Mouse (Mus musculus): Measurements from ENCODE around the gene Ckm.

Ckm gene

DNA sequence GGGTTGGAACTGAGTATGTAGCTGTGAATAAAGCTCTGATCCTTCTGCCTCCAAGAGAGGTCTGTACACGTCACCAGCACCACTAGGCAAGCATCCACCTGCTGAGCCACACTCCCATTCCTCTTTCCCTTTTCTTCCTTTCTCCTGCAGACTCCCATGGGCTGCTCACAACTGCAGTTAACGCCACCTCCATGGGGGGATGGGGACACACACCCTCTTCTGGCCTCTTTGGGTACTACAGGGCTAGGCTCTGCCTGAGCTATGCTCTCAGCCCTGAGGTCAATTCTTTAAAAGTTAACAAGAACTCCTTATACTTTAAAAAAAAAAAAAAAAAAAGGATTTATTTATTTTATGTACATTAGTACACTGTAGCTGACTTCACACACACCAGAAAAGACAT lies 27.9 kb downstream of the Ckm start:
- DNase-seq (ENCODE audit: low spot score) = no peak

DNA sequence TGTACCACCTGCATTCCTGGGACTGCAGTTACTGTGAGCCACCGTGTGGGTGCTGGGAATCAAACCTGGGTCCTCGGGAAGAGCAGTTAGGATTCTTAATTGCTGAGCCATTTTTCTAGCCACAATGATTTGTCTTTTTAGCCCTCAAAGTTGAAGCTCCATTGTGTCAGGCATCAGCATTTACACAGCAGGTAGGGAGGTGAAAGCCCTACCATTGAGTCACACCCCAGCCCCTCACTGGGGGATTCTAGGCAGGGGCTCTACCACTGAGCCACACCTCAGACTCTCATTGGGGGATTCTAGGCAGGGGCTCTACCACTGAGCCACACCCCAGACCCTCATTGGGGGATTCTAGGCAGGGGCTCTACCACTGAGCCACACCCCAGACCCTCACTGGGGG lies 31.7 kb downstream of the Ckm start:
- DNase-seq (ENCODE audit: low spot score) = no peak

DNA sequence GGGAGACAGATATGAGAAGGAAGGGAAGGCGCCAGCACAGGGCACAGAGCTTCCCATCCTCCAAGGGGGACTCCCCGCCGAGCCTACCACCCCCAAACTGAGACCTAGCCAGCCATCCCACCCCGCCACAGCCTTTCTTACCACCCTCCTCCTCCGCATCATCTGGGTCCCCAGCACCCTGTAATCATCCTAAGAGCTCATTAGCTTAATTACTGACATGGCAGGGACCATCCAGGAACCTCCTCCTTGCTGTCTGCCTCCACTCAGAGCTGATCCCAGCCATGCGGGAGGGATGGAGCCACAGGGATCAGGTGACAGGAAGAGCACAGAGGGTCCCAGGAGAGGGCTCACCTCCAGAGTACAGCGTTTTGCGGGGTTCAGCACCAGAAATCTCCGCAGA lies 32.5 kb downstream of the Ckm start:
- DNase-seq (ENCODE audit: low spot score) = no peak

DNA sequence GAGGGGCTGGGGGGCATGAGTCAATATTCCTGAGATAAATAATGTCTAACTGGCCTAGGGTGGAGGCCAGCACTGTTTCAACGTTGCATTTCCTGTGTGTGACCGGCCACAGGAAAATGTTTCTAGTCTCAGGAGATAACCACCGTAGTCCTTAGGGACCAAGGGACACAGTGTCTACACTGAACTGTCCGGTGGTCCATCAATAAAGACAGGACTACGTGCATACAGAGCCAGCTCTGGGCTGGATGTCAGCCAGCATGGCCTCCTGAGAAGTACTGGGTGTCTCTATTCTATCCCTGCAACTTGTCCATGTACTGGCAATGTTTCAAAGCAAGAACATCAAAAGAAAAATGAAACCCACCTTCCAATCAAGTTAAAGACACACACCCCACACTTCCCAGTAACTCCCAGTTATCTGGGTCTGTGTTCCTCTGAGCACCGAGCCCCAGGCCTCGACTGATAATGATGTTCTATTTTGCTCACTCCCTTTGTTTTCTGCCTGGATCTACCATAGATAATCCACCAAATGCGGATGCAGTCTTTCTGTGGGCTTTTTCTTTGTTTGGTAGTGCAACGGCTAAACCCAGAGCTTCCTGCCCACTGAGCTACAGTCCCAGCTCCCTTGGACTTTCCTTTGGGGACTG lies 37.0 kb downstream of the Ckm start:
- DNase-seq (ENCODE audit: low spot score) = peak; percentile 73

DNA sequence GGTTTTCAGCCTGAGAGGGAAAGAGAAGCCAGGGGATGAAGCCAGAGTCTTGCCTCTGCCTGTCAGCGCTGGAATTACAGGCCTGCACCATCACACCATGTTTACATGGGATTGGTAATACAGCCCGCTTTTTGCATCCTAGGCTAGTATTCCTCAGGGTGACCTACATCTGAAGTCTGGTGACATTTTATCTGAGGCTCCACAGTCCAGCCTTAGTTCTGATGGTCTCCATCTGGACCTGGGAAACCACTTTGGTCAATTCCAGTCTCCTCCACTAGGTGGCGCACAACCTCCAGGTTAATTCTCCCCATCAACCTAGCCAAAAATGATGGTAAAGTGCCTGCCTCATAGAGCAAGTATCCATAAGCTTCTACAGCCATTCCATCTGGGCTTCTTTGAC lies 38.8 kb downstream of the Ckm start:
- peak; percentile 84 for DNase-seq (ENCODE audit: low spot score)

DNA sequence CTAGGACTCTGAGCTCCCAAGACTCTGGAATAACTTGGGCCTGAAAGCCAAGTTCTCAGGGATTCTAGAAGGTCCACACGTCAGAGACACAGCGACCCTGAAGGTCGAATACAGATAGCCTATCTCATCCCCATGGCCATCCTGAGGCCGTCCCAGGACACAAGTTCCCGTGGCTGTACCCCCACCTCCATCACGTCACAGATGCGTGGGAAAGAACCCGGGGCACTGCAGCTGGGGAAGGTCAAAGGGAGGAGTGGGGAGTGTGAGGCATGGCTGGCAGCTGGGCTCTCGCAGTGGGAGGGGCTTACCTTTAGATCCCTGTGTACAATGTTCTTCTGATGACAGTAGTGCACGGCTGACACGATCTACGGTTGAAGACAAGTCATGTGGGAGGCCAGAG lies 40.2 kb downstream of the Ckm start:
- no peak for DNase-seq (ENCODE audit: low spot score)

DNA sequence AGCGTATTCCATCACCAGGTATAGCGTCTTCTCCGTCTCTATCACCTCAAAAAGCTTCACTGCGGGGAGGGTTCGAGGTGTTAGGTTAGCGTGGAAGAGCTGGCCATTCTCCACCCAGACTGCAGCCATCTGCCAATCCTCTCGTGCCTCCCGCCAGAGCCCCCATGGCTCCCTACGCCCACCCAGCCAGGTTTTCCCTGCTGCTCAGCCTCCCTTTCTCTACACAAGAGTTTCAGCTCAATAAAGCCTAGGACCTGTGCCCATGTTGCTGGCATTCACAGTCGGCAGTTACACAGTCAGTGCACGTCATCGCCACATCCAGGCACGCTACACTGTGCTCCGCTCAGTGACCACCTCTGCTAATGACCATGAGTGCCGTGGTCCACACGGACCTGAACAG lies 43.1 kb downstream of the Ckm start:
- DNase-seq (ENCODE audit: low spot score) = no peak

DNA sequence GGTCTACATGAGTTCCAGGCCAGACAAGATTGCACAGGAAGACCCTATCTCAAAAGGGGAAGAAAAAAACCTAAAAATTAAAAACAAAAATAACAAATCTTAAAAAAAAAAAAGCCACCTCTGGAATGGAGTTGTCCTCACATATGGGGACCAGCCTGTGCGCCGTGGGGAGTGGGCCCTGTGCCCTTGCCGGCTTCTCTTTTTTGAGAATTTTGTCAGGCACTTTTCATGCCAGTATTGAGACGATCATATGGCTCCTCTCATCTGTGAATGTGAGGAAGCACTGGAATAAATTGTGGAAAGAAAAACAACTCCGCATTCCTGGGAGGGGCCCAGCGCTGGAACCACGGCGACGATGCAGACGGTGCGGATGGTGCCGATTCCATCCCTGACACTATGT lies 44.6 kb downstream of the Ckm start:
- no peak for DNase-seq (ENCODE audit: low spot score)

DNA sequence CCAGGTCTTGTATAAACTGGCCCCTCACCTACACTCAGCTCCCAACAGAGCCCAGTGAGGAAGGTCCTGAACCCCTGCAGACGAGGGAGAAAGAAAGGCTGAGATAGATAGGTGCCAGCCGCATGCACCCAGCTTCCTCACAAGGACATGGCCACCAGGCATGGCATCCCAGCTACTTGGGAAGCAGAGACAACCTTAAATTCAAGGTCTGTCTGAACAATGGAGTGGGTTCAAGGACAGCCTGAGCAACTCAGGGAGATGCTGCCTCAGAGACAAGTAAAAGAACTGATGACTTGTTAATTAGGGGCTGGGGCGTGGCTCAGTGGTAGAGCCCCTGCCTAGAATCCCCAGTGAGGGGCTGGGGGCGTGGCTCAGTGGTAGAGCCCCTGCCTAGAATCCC lies 50.6 kb downstream of the Ckm start:
- DNase-seq (ENCODE audit: low spot score) = no peak

DNA sequence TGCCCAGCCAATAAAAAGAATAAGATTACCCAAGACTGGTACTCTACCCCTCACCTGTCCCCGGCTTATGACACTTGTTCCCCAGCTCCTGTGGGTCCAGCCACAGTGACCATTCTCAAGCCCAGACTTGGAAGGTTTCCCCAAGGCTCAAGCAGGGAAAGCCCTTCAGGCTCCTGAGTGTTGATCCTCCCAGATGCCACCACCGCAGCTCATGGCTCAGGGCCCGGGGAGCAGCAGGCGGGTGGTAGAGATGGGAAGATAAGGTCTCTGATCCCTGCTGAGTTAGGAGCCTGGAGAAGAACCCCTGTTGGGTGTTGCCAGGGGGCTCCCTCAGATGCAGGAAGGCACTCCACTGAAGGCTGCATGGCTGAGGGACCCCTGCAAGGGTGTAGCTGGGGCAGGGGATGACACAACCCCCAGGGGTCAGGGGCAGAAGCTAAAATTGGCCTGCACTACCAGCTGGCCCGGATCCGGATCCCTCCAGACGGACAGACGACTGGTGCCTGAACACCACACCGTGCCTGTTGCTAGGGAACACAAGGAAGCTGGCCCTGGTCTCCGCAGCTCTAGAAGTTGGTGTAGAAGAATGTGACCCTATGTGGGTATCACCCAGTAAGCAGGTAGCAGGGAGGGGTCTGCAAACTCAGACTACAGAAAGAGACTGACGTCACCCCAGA lies 51.4 kb downstream of the Ckm start:
- DNase-seq (ENCODE audit: low spot score) = no peak

DNA sequence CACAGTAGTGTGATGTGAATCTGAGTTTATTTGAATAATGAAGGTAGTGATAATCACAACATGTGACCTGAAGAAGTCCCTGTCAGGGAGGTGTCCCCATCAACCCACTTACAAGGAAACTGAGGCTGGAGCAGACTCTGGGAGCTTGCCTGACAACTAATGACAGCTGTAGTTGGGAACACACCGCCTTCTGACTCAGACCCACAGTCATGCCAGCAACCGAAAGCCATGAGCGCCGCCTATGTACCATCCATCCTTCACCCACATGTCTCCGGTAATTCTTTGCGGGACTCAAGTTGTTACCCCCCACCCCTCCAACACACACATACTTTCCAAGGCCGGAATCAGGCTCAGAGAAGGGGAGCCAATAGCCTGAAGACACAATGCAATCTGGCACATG lies 52.1 kb downstream of the Ckm start:
- no peak for DNase-seq (ENCODE audit: low spot score)

DNA sequence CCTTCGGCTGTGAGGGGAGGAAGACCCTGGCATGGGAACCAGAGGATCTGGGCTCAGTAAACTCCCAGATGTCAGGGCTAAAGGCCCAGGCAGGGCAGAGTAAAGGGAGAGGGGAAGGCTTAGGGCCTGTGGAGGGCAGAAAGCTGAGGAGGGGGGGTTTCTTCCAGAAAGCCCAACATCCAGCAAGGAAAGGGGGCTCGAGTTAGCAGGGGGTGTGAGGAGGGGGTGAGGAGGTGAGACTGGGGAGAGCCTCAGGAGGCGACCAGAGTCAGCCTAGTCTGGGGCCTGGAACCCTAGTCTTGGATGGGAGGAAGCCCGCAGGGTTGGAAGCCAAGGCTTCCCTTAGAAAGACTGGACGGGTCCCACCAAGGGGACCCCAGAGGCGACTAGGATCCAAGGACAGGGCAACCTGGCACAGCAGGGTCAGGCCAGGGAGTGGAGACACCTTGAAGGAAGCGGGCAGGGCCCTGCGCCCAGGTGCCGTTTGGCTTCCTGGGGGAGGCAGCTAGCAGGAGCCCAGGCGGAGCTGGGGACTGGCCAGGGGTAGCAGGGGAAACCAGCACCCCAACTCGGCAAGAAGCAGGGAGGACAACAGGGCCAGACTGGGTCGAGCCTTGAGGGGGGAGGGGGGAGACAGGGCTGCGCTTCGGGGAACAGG lies 53.0 kb downstream of the Ckm start:
- DNase-seq (ENCODE audit: low spot score) = no peak

DNA sequence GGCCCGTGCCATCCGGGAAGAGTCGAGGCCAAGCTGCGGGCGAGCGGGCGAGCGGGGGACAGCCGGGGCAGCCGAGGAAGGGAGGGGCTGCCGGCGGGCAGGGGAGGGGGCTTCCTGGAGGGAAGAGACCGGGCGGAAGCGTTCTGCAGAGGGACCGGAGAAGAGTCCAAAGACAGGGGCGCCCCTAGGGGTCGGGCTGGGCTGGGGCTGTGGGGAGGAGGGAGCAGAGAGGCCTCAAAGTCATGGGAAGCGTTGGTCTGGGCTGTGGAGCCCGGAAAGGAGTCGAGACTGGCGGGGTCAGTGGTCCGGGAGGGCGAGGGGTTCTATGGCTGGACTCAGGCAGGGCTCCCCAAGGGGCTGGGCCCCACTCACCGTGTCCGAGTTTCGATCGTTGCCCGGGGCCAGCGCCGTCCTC lies 53.5 kb downstream of the Ckm start:
- DNase-seq (ENCODE audit: low spot score) = peak; percentile 53

DNA sequence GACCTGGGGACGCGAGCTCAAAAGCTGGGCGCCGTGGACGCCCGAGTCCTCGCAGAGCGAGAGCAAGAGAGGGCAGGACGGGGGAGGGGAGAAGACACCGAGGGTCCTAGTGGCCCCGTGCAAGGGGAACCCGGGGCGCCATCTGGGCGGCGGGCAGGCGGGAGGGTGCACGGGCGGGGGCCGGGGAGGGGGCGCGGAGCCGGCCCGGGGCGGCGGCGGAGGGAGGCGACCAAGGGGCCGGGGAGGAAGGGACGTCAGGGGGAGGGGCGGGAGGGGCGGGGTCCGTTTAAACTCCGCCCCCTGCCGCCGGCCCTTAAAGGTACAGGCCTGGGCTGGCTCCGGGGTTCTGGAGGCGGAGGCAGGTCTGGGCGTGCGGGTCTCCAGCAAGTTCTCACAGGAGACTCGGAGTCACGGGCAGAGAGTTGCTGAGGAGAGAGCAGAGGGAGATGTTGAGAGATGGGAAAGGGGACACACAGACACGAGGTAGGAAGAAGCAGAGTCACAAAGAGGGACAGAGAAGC lies 54.1 kb downstream of the Ckm start, which contains the start of gene Mark4:
Gene Mark4 (minus strand): TSS at position 231 of the 521 bp plus-strand sequence.
- DNase-seq (ENCODE audit: low spot score) = peak; percentile 74

DNA sequence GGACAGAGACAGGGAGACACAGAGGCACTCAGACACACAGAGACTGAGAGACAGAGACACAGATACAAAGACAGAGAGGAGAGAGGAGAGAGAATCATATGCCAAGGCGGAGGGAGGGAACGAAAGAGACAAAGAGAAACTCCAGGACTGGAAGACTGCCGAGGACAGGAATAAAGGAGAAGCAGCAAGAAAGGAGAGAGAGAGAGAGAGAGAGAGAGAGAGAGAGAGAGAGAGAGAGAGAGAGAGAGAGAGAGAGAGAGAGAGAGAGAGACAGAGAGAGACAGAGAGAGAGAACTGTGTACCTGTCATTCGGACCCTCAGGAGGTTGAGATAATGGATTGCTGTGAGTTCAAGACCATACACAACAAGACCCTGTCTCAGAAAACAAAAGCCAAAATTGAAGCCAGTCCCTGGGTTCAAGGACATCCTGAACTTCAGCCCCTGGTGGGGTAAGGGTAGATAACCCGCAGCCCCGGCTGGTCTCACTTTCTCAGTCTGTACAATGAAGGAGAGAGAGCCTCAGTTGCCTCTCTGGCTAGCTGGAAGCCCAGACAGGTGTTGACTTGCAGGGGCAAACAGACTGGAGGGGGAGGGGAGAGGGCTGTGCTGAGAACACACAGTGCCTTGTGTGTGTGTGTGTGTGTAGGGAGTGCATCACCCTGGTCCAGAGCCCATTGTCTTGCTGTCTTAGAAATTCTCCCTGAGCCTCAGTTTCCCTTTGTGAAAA lies 54.7 kb downstream of the Ckm start:
- no peak for DNase-seq (ENCODE audit: low spot score)

DNA sequence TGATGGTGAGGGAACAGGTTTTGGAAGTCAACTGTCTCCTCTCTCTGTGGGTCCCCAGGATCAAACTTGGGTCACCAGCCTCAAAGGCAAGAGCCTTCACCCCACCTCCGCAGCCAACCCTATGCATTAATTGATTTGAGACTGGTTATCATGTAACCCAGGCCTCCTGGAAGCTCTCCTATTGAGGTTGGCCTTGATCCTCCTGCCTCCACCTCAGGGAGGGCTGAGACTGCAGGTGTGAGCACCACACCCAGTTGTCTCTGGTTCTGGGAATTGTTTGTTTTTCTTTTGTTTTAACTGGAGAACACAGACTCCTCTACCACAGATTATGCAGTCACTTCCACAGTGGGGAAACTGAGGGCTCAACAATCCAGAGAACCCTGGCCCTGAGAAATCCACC lies 55.9 kb downstream of the Ckm start:
- no peak for DNase-seq (ENCODE audit: low spot score)

DNA sequence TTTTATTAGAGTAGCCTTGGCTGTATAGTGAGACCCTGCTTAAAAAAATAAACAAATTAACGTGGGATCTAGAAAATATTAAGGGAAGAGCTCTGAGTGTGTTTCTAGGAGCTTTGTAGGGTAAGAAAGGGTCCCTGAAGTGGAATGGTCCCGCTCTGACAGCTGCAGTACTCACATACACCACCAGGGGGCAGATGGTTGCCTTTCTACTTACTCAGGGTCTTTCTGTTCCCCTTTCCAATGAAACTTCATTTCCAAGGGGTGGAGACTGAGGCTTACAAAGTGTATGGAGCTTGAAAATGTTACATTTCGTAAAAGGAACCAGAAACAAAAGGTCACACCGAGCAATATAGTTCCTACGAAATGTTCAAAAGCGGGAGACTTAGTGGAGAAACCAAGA lies 56.9 kb downstream of the Ckm start:
- peak; percentile 78 for DNase-seq (ENCODE audit: low spot score)

DNA sequence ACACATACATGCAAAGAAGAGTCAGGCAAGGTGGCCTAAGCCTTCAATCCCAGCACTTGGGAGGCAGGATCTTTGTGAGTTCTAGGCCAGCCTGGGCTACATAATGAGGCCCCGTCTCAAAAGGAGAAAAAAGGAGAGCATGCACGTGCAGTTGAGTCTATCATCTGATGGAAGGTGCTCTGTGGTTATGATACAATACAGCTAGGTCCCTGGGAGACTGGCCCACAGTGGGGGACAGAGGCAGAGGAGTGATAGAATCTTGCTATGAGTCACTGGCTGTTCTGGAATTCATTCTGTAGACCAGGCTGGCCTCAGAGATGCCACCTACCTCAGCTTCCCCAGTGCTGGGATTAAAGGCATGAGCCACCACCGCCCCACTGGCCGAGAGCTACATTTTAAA lies 57.9 kb downstream of the Ckm start:
- no peak for DNase-seq (ENCODE audit: low spot score)

DNA sequence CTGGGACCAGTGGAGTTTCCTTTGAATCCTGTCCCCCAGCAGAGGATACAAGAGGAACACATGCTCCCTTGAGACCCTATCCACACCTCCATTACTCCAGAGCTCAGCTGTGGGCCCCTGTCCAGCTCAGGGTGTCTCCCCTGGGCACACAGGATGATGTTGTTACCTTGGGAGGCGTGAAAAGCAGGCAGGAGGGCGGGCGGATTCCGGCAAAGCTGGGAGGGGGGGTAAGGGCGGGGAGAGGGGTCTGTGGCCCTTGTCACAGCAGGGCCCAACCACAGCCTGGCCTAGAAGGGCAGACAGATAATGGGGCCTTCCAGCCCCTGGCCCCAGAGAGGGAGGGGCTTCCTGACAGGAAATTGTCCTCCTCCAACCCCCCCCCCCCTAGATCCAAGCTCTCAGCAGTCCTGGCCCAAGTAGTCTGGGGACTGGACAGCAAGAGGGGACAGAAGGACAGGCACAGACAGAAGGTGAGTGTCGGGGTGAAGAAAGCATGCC lies 58.4 kb downstream of the Ckm start, which contains the start of gene Exoc3l2:
Gene Exoc3l2 (plus strand): TSS at position 448 of the 498 bp plus-strand sequence.
- DNase-seq (ENCODE audit: low spot score) = no peak

DNA sequence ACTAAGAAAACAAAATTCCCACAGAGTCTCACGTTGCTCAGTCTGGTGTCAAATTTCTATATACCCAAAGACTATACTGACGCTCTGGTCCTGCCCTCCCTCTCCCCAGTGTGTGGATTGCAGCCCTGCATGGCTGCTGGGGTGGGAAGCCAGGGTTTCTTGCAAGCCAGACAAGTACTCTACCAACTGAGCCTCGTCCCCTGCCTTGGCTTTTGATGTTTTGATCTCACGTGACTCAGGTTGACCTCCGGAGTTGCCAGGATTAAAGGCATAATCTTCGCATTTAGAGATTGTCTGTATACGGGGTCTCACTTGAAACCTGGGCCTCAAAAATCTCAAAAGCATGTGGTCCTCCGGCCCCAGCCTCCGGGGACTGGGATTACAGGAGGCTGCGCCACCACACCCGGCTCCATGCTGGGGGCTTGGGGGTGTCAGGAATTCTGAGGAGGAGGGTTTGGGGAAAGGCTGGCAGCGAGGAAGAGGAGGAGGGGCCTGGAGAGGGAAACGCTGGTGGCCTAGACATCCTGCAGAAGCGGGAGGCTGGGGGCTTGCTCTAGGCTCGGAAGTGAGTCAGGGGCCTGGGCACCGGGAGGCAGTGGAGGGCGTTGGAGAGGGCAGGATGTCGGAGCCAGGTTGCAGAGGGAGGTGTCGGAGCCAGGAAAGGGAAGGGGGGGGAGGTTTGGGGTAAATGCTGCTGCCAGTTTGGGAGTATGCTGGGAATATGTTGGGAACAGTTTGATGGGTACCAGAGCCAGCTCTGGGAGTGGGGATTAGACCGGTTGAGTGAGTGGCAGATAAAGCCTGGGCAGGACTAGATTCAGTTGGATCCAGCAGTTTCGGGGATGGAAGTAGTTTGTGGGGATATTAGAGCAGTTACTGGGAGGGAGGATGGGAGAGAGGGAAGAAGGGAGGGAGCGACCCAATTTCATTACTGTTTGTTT lies 60.1 kb downstream of the Ckm start:
- no peak for DNase-seq (ENCODE audit: low spot score)

DNA sequence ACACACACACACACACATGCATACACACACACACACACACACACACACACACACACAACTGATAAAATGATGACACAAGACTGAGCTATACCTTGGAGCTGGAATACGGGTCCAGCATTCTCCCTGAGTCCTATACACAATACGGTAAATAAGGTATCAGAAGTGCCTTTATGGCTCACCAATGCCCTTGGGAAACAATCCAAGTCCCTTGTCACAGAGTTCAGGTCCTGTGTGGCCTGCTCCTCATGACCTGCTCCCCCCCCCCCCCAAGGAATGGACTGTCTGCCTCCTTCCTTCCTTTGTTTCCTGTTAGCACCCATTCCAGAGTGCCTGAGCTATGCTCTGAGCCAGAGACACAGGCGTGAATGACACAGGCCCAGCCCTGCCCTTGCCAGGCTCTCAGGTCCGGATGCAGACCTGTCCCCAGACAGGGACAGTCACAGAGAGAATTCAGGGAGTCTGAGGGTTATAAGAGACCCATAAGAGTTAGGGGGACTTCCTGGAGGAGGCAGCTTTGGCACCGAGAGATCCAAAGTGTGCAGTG lies 62.1 kb downstream of the Ckm start:
- no peak for DNase-seq (ENCODE audit: low spot score)
